Mouse (Mus musculus): ENCODE measurements at regions not wholly inside any gene's neighbourhood (a gene's known extent, or its start where the extent isn't known, plus 50 kb on each side); places are given as distances from the start of the nearest gene placed in this dataset.

DNA sequence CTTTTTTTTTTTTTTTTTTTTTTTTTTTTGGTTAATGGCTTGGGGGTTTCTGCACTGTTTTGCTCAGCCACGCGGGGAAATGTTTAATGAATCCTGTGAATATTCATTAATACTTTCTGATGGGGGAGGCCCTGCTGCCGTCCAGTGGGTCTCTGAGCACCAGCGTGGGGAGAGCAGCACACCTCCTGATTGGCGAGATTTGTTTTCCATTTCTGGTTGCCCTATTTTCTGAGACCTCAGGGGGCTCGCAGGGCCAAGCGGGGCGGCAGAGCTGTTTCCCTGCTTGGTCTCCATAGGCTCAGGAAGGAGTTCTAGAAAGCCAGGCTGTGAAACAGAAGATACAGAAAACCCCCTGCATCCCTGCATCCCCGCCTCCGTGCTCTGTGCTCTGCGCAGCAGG, 153.0 kb upstream of the Med13l start:
- in situ Hi-C loops (cut with MboI; ENCODE audit: low pct_unique_long_range_greater_than_20kb in 1 of 2, low sequenced_read_pairs in 2 of 2, unreplicated experiment in 1 of 2): no loop called here

DNA sequence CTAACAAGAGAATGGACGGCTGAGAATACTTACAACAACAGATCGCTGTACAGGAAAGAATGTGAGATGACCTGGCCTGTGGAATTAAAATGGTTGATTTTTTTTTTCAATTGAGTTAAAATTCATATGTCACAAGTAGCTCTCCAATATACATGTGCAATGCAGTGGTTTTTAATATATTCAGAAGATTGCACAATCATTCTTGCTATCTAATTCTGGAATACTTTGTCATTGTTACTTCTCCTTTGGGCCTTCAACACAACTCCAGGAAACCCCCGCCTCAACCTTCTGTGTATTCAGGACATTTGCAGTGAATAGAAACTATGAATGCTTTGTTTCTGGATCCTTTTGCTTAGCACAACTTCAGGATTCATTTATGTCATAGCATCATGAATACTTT, 152.5 kb upstream of the Med13l start:
- in situ Hi-C loops (cut with MboI; ENCODE audit: low pct_unique_long_range_greater_than_20kb in 1 of 2, low sequenced_read_pairs in 2 of 2, unreplicated experiment in 1 of 2): no loop called here

DNA sequence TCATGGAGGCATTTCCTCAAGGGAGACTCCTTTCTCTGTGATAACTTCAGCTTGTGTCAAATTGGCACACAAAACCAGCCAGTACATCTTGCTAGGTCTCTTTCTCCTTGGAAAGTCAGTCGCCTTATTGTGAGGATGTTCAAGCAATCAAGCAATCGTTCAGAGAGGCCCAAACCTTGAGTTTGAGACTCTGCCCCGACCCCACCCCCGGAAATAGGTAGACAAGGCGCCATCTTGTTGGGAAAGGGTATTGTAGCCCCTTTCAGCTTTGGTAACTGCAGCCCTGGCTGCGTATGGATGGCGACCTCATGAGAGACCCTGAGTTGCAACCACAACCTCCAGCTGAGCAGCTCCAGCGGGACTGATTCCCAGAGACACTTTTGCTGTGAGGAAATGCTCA, 151.7 kb upstream of the Med13l start:
- in situ Hi-C loops (cut with MboI; ENCODE audit: low pct_unique_long_range_greater_than_20kb in 1 of 2, low sequenced_read_pairs in 2 of 2, unreplicated experiment in 1 of 2): no loop called here

DNA sequence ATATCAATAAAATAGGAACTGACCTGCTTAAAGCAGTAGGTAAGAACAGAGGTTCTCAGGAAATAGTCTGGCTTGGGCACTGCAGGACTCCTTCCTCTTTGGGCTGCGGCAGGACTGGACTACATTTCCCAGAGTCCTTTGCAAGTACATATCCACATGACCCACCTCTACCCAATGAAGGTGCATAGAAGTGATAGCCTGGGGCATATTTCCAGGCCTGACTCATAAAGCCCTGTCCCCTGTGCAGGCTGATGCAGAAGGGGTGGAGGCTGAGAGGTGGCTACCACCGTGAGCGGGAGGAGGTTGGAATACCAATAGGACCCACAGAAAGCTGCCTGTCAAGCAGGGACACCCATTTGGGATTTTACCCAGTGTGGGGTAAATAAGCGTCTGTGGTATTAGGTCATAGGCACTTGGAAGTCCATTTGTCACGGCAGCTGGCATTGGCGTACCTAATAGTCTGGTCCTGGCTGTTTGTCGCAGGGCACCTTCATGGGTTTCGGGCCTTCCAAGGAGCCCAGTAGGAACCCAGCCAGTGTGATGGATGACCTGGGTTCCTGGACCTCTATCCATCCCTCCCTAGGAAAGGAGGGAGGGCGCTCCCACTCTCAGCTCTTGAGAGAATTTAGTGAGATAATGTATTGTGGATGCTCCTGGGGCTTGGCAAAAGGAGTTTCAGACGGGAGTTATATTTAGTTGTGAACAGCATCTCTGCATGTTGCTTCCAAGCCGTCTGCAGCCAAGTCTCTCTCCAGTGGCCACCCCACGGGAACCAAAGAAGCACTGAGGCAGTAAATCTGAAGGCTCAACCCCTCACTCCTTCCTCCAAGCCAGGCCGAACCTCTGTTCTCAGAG, 146.8 kb upstream of the Med13l start:
- in situ Hi-C loops (cut with MboI; ENCODE audit: low pct_unique_long_range_greater_than_20kb in 1 of 2, low sequenced_read_pairs in 2 of 2, unreplicated experiment in 1 of 2): no loop called here

DNA sequence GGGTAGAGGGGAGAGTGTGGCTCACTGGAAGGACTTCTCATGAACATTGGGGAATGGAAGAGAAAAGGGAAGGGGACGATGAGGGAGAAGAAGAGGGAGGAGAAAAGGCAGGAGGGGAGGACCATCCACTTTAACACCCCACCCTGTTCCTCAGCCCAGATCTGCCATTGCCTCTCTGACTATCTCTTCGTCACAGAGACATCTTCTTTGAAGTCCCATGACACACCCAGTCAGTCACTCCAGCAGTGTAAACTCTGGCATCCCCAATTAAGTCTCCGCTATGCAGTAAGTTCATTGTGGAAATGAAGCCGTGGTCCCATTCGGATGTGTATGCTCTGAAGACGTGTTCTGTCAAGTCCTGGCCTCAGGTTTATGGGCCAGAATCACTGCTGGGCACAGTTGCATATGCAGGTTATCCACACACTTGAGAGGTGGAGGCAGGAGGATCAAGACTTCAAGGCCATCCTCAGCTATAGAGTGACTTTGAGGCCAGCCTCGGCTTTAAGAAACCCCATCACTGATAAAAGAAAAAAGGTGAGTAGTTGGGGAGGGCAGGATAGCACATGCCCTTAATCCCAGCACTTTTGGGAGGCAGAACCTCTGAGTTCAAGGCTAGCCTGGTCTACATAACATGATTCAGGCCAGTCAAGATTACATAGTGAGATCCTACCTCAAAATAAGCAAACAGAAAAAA, 141.0 kb upstream of the Med13l start:
- in situ Hi-C loops (cut with MboI; ENCODE audit: low pct_unique_long_range_greater_than_20kb in 1 of 2, low sequenced_read_pairs in 2 of 2, unreplicated experiment in 1 of 2): no loop called here

DNA sequence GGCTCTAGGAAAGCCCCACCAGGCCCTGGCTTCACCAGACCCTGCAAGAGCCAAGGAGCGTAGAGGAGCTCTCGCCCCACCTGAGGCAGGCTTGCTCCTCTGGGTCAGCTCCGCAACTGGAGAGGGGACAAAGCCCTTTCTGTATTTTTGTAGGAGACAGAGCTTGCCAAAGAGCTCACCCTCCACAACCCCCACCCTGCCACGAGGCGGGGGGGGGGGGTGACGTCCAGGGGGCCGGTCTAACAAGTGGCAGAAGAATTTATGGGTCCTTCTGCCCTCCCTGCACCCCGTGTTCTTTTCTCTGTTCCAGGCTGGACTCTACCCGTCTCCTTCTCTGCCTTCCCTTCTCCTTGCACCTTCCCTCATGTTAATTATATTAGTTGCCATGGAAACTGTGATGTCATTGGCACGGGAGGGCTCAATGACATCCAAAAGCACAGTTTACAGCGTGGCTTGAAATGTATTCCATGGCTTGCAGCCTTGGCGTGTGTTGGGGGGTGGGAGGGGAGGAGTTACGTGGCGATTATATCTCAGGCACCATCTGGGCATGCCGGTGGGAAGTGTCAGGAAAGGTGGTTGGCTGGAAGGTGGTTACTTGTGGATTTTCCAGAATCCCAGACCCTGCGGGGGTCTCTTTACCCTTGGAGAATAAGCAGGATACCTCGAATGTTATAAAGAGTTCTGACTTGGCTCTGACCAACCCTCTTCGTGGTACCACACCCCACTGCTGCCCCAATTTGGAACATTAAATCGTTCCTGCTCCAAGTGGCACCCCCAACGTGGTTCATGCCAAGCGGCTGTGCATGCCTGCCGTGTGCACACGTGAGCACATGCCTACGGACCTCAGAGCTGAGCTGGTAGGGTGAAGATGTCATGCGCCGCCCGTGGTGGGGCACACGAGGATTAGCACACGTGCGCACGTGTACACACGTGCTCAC, 138.3 kb upstream of the Med13l start:
- in situ Hi-C loops (cut with MboI; ENCODE audit: low pct_unique_long_range_greater_than_20kb in 1 of 2, low sequenced_read_pairs in 2 of 2, unreplicated experiment in 1 of 2): no loop called here

DNA sequence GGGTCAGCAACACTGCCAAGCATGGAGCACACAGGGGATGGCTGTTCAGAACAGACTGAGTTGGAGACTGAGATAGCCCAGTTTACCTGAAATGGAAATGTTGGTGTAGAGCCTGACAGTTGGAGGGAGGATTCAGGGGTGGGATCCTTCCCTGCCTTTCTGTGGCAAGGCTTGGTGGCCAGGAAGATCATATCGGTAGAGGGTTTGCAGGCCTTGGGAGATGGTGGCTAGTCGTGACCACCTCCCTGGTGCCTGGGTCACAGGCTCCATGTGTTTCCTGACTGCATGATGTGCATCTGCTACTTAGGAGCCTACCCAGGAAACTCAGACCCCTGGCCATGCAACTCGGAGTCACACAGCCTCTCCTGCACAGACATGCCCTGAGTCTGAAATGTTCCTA, 136.3 kb upstream of the Med13l start:
- in situ Hi-C loops (cut with MboI; ENCODE audit: low pct_unique_long_range_greater_than_20kb in 1 of 2, low sequenced_read_pairs in 2 of 2, unreplicated experiment in 1 of 2): no loop called here

DNA sequence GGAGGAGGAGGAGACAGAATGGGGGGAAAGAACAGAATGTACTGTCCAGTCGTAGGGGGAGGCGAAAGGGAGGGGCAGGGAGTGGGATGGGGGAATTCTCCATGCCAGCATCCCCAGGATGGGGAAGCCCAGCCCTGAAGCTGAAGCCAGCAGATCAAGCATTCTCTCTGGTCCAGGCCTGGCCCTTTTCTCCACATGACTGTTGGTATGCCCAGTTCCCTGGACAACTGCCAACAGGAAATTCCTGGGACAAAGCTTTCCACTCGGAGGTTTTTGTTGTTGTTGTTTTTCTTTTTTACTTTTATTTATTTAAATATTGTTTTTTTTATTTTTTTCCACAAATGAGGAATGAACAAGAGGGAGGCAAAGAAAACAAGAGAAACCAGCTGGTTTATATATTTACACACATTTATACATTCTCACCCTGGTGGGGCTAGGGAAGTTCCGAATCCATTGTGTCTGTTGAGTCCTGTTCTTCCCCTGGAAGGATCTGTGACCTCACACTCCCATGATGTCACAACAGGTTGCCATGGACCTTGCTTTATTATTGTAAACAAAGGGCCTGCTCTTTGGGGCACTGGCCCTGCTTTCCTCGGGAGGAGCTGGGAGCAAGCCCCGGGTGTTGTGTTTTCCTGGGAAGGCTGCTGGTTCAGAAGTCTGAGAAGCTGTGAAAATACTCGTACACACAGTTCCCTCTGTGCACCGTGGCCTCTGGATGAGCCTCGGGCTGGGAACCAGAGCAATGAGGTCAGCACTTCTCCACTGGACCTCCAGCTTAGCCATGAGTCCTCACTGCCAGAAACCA, 135.5 kb upstream of the Med13l start:
- in situ Hi-C loops (cut with MboI; ENCODE audit: low pct_unique_long_range_greater_than_20kb in 1 of 2, low sequenced_read_pairs in 2 of 2, unreplicated experiment in 1 of 2): no loop called here

DNA sequence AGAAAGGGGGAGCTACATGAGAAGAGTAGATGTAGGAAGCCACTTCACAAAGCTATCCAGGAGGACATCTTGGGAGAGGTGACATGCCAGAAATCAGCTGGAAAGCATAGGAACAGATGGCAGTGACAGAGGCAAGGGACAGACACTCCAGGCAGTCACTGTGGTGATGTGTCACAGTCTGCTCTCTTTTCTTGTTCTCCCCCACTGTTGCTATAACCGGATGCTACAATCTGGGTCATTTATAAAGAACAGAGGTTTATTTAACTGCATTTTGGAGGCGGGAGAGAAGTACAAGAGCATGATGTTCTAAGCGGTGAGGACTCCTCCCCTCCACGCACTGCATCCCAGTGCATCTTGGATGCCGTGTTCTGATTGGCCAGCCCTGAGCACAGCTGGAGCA, 133.8 kb upstream of the Med13l start:
- in situ Hi-C loops (cut with MboI; ENCODE audit: low pct_unique_long_range_greater_than_20kb in 1 of 2, low sequenced_read_pairs in 2 of 2, unreplicated experiment in 1 of 2): no loop called here

DNA sequence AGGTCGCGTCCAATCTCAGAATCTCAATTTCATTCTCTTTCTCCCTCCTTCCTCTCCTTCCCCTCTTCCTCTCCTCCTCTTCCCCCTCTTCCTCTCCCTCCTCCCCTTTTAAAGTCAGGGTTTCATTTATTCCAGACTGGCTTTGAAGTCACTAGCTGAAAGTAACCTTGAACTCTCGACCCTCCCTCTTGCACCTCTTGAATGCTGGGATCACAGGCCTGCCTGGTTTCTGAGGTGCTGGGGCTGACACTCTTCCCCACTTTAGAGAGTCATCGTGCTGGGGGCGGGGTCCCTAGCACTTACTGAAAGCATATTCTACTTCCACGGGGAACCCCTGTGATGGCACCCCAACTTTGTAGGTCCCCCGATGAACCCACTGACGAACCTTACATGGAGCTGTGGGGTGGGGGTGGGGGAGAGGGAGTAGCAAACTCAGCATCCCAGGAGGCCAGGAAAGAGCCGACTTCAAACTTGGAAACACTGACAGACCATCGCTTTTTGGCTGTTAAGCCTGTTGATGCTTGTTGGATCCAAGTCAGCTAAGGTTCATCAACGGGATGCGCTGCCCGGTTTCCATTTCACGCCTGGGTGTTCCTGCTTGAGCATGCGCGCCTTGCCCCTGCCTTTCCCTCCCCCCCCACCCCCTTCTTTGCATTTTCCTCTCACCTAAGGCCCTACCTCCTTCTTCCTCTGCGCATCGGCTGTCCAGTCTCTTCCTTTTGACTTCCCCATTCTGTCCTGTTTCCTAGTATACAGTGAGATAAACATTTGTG, 132.0 kb upstream of the Med13l start:
- in situ Hi-C loops (cut with MboI; ENCODE audit: low pct_unique_long_range_greater_than_20kb in 1 of 2, low sequenced_read_pairs in 2 of 2, unreplicated experiment in 1 of 2): no loop called here

DNA sequence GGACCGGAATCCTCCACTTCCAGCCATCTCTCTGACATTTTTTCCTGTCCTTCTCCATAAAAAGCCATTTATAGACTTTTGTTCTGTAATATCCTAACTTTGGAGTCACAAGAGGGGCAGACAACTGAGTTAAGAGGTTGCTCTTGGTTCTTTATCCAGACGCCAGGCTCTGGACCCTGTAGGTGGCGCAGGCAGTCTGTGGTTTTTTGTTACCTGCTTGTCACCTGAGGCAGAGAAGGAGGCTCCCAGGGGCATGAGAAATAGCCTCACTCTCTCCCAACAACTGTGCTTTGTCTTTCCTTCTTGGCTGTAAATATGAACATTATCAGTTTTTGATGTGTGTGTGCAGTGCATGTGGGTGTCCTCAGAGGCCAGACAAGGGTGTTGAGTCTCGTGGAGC, 126.9 kb upstream of the Med13l start:
- in situ Hi-C loops (cut with MboI; ENCODE audit: low pct_unique_long_range_greater_than_20kb in 1 of 2, low sequenced_read_pairs in 2 of 2, unreplicated experiment in 1 of 2): no loop called here

DNA sequence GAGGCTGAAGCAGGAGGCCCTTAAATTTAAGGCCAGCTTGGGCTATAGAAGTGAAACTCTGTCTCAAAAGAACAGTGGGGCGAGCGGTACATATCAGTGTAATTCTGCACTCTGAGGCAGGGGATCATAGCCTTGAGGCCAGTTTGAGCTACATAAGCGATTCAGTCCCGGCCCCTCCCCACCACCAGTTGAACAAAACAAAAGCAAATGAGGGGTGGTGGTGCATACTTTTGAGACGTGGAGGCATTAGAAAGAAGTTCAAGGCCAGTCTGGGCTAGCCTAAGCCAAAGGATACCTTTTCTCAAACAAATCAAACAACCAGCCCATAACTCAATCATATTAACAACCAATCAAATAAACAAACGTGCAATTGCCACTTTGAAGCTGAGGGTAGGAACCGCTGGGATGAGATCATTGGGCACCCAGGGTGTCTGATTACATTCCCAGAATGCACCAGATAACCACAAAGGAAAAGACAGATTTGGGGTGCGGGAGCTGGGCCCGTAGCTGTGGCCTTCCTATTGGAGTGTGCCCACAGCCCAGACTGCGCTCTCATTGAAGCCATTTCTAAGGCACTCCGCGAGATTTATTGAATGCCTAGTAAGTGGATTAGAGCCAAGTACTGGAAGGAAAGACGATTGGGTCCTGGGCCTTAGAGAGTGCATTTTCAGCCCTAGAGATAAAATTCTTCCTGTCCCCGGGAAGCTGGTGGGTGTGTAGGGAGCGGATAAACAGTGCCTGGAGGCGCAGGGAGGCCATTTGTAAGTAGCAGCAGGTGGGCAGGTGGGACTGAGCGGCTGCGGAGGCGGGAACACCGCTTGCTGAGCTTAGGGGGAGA, 125.5 kb upstream of the Med13l start:
- in situ Hi-C loops (cut with MboI; ENCODE audit: low pct_unique_long_range_greater_than_20kb in 1 of 2, low sequenced_read_pairs in 2 of 2, unreplicated experiment in 1 of 2): loop anchor here in 1 of 2 experiments (5.0 kb wide), 1 partner anchor 47 kb away; no protein-coding TSS in a partner anchor

DNA sequence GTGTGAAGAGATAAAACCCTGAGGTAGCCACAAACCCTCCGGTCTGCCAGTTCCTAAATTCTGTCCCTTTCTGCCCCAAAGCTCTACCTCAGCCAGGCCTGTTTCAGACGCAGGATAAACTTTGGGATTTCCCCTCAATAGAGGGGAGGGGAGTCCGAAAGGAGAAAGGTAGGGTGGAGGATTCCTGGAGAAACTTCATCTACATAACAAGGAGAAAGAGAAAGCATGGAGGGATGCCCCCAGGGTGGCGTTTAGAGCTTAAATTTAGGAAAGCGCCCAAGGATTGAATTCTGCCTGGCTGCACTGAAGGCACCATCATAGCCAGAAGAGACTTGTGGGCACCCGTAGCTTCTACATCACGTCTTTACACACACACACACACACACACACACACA, 124.9 kb upstream of the Med13l start:
- in situ Hi-C loops (cut with MboI; ENCODE audit: low pct_unique_long_range_greater_than_20kb in 1 of 2, low sequenced_read_pairs in 2 of 2, unreplicated experiment in 1 of 2): loop anchor here in 1 of 2 experiments (5.0 kb wide), 1 partner anchor 47 kb away; no protein-coding TSS in a partner anchor

DNA sequence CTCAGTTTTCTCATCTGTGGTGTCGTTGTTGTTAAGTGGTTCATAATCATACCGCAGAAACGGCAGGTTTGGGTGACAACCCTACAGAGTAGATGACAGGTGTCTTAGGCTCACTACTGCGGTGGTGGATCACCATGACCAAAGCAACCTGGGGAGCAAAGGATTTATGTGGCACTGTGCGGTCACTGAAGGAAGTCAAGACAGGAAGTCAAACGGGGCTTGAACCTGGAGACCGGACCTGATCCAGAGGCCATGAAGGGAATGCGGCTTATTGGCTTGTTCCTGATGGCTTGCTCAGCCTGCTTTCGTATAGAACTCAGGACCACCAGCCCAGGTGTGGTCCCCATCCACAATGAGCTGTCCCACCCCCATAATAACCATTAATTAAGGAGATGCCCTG, 124.4 kb upstream of the Med13l start:
- in situ Hi-C loops (cut with MboI; ENCODE audit: low pct_unique_long_range_greater_than_20kb in 1 of 2, low sequenced_read_pairs in 2 of 2, unreplicated experiment in 1 of 2): loop anchor here in 1 of 2 experiments (5.0 kb wide), 1 partner anchor 46 kb away; no protein-coding TSS in a partner anchor

DNA sequence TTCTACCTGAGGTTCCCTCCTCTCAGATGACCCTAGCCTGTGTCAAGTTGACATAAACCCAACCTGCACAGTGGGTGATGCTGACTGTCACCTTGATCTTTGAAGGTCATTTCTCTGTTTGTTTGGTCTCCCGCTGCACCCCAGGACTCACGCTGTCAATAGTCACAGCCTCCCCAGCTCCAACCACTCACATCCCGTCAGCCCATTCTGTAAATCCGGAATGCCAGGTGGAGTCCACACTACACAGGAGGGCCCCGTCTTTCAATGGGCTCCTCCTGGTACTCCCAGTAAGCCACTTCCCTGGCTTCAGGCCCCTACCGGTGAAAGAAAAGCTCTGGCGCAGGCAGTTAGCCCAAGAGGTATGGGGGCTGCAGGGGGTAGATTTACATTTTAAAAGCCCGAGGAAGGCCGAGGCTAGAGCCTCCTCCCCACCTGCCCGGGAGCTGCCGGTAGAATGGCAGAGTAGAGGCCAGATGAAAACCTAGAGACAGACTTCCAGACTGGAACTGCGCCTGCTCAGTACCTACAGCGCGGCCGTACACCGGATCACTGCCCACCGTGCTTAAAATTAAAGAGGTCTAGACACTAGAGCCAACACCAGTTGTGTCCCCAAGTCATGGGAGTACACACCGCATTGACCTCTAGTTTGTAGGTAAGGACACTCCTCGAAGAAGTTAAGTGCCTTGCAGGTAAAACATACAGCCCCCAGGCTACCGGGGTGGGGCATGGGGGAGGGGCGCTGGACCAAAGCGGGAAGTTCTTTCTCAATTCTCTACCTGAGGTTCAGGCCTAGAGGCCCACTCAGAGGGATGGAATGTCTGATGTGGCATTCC, 123.8 kb upstream of the Med13l start:
- in situ Hi-C loops (cut with MboI; ENCODE audit: low pct_unique_long_range_greater_than_20kb in 1 of 2, low sequenced_read_pairs in 2 of 2, unreplicated experiment in 1 of 2): loop anchor here in 1 of 2 experiments (5.0 kb wide), 1 partner anchor 46 kb away; no protein-coding TSS in a partner anchor

DNA sequence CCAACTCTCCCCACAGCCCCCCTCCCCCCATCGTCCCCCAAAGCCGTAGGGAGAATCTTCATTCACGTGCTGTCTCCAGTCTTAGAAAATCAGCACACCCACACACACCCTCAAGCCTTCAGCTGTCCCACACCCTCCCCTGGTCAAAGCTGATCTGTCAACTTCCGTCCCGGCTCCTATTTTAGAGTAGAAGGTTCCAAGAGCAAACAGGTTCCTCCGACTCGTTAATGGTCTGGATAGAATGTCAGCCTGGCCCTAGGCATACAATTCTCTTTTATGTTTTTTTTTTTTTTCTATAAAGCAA, 123.2 kb upstream of the Med13l start:
- in situ Hi-C loops (cut with MboI; ENCODE audit: low pct_unique_long_range_greater_than_20kb in 1 of 2, low sequenced_read_pairs in 2 of 2, unreplicated experiment in 1 of 2): loop anchor here in 1 of 2 experiments (5.0 kb wide), 1 partner anchor 45 kb away; no protein-coding TSS in a partner anchor
